Mouse (Mus musculus): Measurements from ENCODE around the gene B3galt1.

DNA sequence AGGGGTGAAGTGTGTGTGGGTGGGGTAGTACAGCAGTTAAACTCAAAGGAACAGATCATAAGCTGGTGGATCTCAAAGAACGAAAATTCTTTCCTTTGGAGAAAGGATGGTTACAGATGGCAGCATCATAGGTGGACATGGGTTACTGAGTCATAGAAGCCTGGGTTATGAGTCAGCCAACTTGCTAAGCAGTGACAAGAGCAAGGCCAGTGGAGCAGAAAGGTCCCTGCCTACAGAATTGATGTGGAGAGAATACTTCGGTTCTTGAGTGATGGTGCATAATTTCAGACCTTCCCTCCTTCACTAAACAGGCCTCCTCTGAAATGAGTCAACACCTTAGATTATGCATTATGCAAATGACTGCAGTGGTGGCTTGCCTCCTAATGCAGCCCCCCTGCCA, 525.9 kb downstream of the B3galt1 start:
- TF ChIP-seq CTCF (IDR thresholded peaks at IDR 0.05; ENCODE audit: extremely low read depth, insufficient read length, insufficient replicate concordance, low read depth, low read length) (no peak), POLR2A (IDR thresholded peaks at IDR 0.05; ENCODE audit: low read depth, low read length) (no peak)
